Mouse (Mus musculus): ENCODE results near the gene Ssu72. TPM values are rescaled to one million over a fixed set of nuclear protein-coding genes. Genes with fewer than 3 reads are reported as not detected.

Gene Ssu72
- polyA plus RNA-seq, 1 experiment from 2014 or later: 150 TPM

GRCm38 (mm10) chr4:155742684-155743083 lies 38.1 kb downstream of the Ssu72 start:
- peaks cover 17% of the 10 kb centered on the region; the same call in 1 of the 2 replicates for H3K36me3 ChIP-seq (ENCODE audit: control insufficient read depth, insufficient read depth)
- H3K4me2 ChIP-seq (ENCODE audit: low read length): no peak overlapping the region
- no peak overlapping the region for H3K27ac ChIP-seq (ENCODE audit: low read length)
- WGBS: 95% methylated on average over 5 of the region's 5 CpGs
- H3K4me1 ChIP-seq (replicated peaks; ENCODE audit: control insufficient read depth, insufficient read depth, low read length): no peaks in the 10 kb centered on the region
- no peaks in the 10 kb centered on the region for H3K9me3 ChIP-seq (ENCODE audit: control insufficient read depth, low read length)
- ATAC-seq: no peak
- H3K27me3 ChIP-seq (replicated peaks; ENCODE audit: control insufficient read depth, insufficient read depth, low read length): no peaks in the 10 kb centered on the region
- no peak overlapping the region for H3K9ac ChIP-seq (replicated peaks; ENCODE audit: low read depth, low read length)
- H3K4me3 ChIP-seq (replicated peaks; ENCODE audit: low read length): no peak overlapping the region

DNA sequence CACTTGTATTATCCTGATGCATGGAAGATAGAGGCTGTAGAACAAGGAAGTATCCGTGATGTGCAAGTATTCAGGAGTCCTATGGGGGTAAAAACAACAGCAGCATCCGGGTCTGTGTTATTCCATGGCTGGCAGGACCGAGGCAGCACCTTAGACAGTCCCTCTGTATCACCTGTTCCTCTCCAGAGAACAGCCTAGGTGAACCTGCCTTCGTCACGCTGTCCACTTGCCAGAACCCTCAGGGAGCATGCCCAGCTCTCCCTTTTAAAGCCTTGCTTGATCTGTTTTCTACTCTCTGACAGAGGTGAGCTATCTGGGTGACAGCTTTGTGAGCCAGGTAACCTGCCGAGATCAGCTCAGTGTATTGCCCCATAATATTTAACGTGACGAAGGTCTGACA lies 39.9 kb downstream of the Ssu72 start:
- WGBS: 92% methylated on average over 8 of the region's 8 CpGs
- H3K4me3 ChIP-seq (replicated peaks; ENCODE audit: low read length): no peak overlapping the region
- no peak overlapping the region for H3K9ac ChIP-seq (replicated peaks; ENCODE audit: low read depth, low read length)
- no peaks in the 10 kb centered on the region for H3K4me1 ChIP-seq (replicated peaks; ENCODE audit: control insufficient read depth, insufficient read depth, low read length)
- no peak for ATAC-seq
- no peaks in the 10 kb centered on the region for H3K27me3 ChIP-seq (replicated peaks; ENCODE audit: control insufficient read depth, insufficient read depth, low read length)
- no peak overlapping the region for H3K4me2 ChIP-seq (ENCODE audit: low read length)
- H3K36me3 ChIP-seq (ENCODE audit: control insufficient read depth, insufficient read depth): peaks cover 29% of the 10 kb centered on the region
- no peak overlapping the region for H3K27ac ChIP-seq (ENCODE audit: low read length)
- H3K9me3 ChIP-seq (ENCODE audit: control insufficient read depth, low read length): no peaks in the 10 kb centered on the region

DNA sequence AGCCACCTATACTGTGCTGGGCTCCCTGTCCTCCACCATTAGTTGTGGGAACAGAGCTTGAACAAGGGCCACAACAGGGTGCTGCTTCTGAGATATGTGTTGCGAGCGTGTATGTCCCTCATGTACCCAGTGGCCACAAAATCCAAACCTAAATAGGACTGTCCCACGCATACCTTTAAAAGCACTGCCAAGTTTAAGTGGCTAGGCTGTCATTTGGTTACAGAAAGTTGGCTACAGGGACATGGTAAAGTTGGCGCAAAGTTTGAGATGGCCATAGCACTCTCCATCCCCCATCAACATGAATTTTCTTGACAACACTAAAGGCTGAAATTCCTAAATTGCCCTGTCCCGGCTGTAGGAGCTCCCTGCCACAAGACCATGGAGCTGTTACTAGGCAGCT lies 40.5 kb downstream of the Ssu72 start:
- no peak overlapping the region for H3K27ac ChIP-seq (ENCODE audit: low read length)
- H3K4me3 ChIP-seq (replicated peaks; ENCODE audit: low read length): no peak overlapping the region
- peaks cover 29% of the 10 kb centered on the region for H3K36me3 ChIP-seq (ENCODE audit: control insufficient read depth, insufficient read depth)
- no peaks in the 10 kb centered on the region for H3K4me1 ChIP-seq (replicated peaks; ENCODE audit: control insufficient read depth, insufficient read depth, low read length)
- no peak overlapping the region for H3K9ac ChIP-seq (replicated peaks; ENCODE audit: low read depth, low read length)
- WGBS: 90% methylated on average over 5 of the region's 5 CpGs
- H3K27me3 ChIP-seq (replicated peaks; ENCODE audit: control insufficient read depth, insufficient read depth, low read length): no peaks in the 10 kb centered on the region
- ATAC-seq: no peak
- no peak overlapping the region for H3K4me2 ChIP-seq (ENCODE audit: low read length)
- no peaks in the 10 kb centered on the region for H3K9me3 ChIP-seq (ENCODE audit: control insufficient read depth, low read length)

- H3K9me3 ChIP-seq (ENCODE audit: control insufficient read depth, low read length): no peaks in the 10 kb centered on the region
- ATAC-seq: no peak
- WGBS: 85% methylated on average over 8 of the region's 8 CpGs
- no peak overlapping the region for H3K4me3 ChIP-seq (replicated peaks; ENCODE audit: low read length)
- H3K4me2 ChIP-seq (ENCODE audit: low read length): no peak overlapping the region
- H3K36me3 ChIP-seq (ENCODE audit: control insufficient read depth, insufficient read depth): peaks cover 29% of the 10 kb centered on the region
- no peaks in the 10 kb centered on the region for H3K4me1 ChIP-seq (replicated peaks; ENCODE audit: control insufficient read depth, insufficient read depth, low read length)
- no peak overlapping the region for H3K9ac ChIP-seq (replicated peaks; ENCODE audit: low read depth, low read length)
- H3K27me3 ChIP-seq (replicated peaks; ENCODE audit: control insufficient read depth, insufficient read depth, low read length): no peaks in the 10 kb centered on the region
- no peak overlapping the region for H3K27ac ChIP-seq (ENCODE audit: low read length)
Measured at GRCm38 (mm10) chr4:155746036-155746548, 41.5 kb downstream of the Ssu72 start.

- WGBS: 88% methylated on average over 17 of the region's 17 CpGs
- ATAC-seq: no peak
- H3K36me3 ChIP-seq (ENCODE audit: control insufficient read depth, insufficient read depth): peaks cover 29% of the 10 kb centered on the region
Measured at GRCm38 (mm10) chr4:155746575-155747490, 42.2 kb downstream of the Ssu72 start.

GRCm38 (mm10) chr4:155757011-155757410 lies 52.4 kb downstream of the Ssu72 start:
- Histone ChIP-seq H3K4me2 (ENCODE audit: low read length) (no peak overlapping the region), H3K9me3 (ENCODE audit: control insufficient read depth, low read length) (no peaks in the 10 kb centered on the region), H3K27me3 (replicated peaks; ENCODE audit: control insufficient read depth, insufficient read depth, low read length) (no peaks in the 10 kb centered on the region), H3K4me3 (replicated peaks; ENCODE audit: low read length) (no peak overlapping the region), H3K9ac (replicated peaks; ENCODE audit: low read depth, low read length) (no peak overlapping the region), H3K4me1 (replicated peaks; ENCODE audit: control insufficient read depth, insufficient read depth, low read length) (peaks cover 20% of the 10 kb centered on the region), H3K36me3 (ENCODE audit: control insufficient read depth, insufficient read depth) (peaks cover 17% of the 10 kb centered on the region), H3K27ac (ENCODE audit: low read length) (no peak overlapping the region)
- no peak for ATAC-seq
- WGBS: 86% methylated on average over 12 of the region's 12 CpGs

More at GRCm38 (mm10) chr4:155746575-155747490, 42.2 kb downstream of the Ssu72 start:
- no peak overlapping the region for H3K4me2 ChIP-seq (ENCODE audit: low read length)
- H3K27me3 ChIP-seq (replicated peaks; ENCODE audit: control insufficient read depth, insufficient read depth, low read length): no peaks in the 10 kb centered on the region
- no peak overlapping the region for H3K9ac ChIP-seq (replicated peaks; ENCODE audit: low read depth, low read length)
- H3K4me3 ChIP-seq (replicated peaks; ENCODE audit: low read length): no peak overlapping the region
- no peaks in the 10 kb centered on the region for H3K4me1 ChIP-seq (replicated peaks; ENCODE audit: control insufficient read depth, insufficient read depth, low read length)
- H3K9me3 ChIP-seq (ENCODE audit: control insufficient read depth, low read length): no peaks in the 10 kb centered on the region
- H3K27ac ChIP-seq (ENCODE audit: low read length): no peak overlapping the region

DNA sequence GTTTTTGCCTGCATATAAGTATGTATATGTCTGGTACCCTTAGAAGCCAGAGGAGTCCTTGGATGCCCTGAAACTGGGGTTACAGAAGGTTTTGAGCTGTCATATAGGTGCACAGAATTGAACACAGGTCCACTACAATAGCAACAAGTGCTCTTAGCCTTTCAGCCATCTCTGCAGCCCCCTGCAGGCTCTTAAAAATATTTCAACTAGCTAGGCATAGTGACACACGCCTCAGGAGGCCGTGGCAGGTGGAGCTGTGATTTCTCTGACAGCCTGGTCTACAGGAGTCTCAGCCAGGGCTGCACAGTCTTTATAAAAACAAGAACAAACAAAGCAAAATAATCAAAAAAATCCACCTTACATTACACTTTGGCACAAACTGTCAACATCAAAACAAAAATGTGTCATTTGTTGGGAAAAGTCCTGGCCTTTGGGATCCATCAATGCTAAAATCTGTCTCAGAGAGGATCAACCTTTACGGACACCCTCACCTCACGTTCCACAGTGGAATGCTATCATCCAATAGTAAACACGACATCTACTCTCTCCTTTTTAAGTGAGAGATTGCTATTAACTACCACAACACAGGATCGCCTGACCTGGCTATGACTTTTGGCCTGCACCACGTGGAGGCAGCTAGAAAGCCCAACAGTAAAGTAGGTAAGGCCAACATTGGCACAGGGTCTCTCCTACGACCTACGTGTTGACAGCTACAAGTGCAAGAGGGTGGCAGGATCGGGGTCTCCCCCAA lies 55.4 kb downstream of the Ssu72 start:
- Histone ChIP-seq H3K27ac (ENCODE audit: low read length) (no peak overlapping the region), H3K9me3 (ENCODE audit: control insufficient read depth, low read length) (no peaks in the 10 kb centered on the region), H3K9ac (replicated peaks; ENCODE audit: low read depth, low read length) (peak overlapping the region; percentile 73), H3K4me1 (replicated peaks; ENCODE audit: control insufficient read depth, insufficient read depth, low read length) (peaks cover 20% of the 10 kb centered on the region), H3K27me3 (replicated peaks; ENCODE audit: control insufficient read depth, insufficient read depth, low read length) (no peaks in the 10 kb centered on the region), H3K36me3 (ENCODE audit: control insufficient read depth, insufficient read depth) (no peaks in the 10 kb centered on the region), H3K4me2 (ENCODE audit: low read length) (peak overlapping the region; percentile 97), H3K4me3 (replicated peaks; ENCODE audit: low read length) (peak overlapping the region; percentile 80)
- WGBS: 2% methylated on average over 10 of the region's 10 CpGs
- ATAC-seq: peak; percentile 21

DNA sequence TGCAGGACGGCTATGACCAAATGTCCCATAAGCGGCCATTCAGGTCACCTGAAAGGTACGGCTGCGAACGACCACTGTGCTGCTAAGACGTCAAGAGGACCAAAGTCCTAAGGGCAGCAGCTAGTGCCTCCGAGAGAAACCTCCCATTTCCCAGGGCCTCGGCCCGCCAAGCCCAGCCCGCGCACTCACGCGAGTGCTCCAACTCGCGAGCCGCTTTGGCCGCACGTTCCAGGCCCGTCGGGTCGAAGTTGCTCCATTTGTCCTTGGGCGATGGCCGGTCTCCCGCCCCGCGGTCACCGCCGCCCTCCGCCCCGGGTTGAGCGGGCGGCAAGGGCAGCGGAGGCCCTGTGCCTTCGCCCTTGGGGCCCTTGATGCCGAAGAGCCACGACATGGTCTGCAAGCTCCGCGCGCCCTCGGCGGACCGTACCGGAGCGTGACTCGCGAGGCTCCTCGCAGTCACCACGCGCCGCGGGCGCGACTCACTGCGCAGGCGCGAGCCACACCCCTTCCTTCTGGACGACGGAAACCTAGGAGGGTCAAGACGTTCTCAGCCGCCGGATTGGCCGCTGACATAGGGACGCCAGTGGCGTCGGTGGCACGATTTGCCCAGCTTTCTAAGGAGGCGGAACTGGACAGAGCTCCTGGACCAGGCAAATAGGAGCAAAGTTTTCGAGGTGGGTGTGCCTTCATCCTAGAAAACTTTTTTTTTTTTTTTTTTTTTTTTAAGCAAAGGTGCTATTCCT lies 56.2 kb downstream of the Ssu72 start, which contains the start of gene Atad3a:
TSS of gene Atad3a (minus strand) at position 481 of the 743 bp plus-strand sequence.
- no peaks in the 10 kb centered on the region for H3K9me3 ChIP-seq (ENCODE audit: control insufficient read depth, low read length)
- H3K4me3 ChIP-seq (replicated peaks; ENCODE audit: low read length): peak within 1 kb of the TSS; percentile 80
- peak; percentile 96 for ATAC-seq
- no peak within 1 kb of the TSS for H3K27ac ChIP-seq (ENCODE audit: low read length)
- no peaks in the 10 kb centered on the region for H3K27me3 ChIP-seq (replicated peaks; ENCODE audit: control insufficient read depth, insufficient read depth, low read length)
- under 1% methylated on average over 67 of the region's 68 CpGs for WGBS
- H3K4me1 ChIP-seq (replicated peaks; ENCODE audit: control insufficient read depth, insufficient read depth, low read length): peaks cover 20% of the 10 kb centered on the region
- H3K4me2 ChIP-seq (ENCODE audit: low read length): peak within 1 kb of the TSS; percentile 97
- no peaks in the 10 kb centered on the region for H3K36me3 ChIP-seq (ENCODE audit: control insufficient read depth, insufficient read depth)
- H3K9ac ChIP-seq (replicated peaks; ENCODE audit: low read depth, low read length): peak within 1 kb of the TSS; percentile 73
